Mouse (Mus musculus) embryonic facial prominence, embryonic 14.5 days (tissue): ENCODE data around the gene Faah. TPM values are rescaled to one million over a fixed set of nuclear protein-coding genes. Genes with fewer than 3 reads are reported as not detected.

Source experiments
- ATAC-seq: fragments of 200-750 bp; cut with Nextera tagmentation; 2 replicates; pipeline ENCODE4 v1.8.0; 2017; ENCODE audit warnings: low read depth, moderate number of reproducible peaks, moderate TSS enrichment
- DNase-seq: peaks from one replicate; pipeline ENCODE4 v3.0.0-alpha.2; 2015; ENCODE audit warnings: low spot score
- H3K27ac ChIP-seq: fragments of 300-500 bp; sonication (generic); replicated peaks from 2 replicates; pipeline ENCODE4 v1.5.1; 2014; ENCODE audit warnings: low read depth, mild to moderate bottlenecking, low read length, moderate library complexity
- H3K27me3 ChIP-seq: fragments of 300-500 bp; sonication (generic); replicated peaks from 2 replicates; pipeline ENCODE4 v1.6.1; 2014; ENCODE audit warnings: low read length; ENCODE audit not compliant: control insufficient read depth, insufficient read depth
- H3K36me3 ChIP-seq: fragments of 300-500 bp; sonication (generic); 2 replicates; pipeline ENCODE4 v1.6.1; 2014; ENCODE audit warnings: low read length, mixed read lengths; ENCODE audit not compliant: control insufficient read depth, insufficient read depth
- H3K4me1 ChIP-seq: fragments of 300-500 bp; sonication (generic); 2 replicates; pipeline ENCODE4 v1.6.1; 2014; ENCODE audit warnings: antibody characterized with exemption, low read length; ENCODE audit not compliant: control insufficient read depth, insufficient read depth
- H3K4me2 ChIP-seq: fragments of 300-500 bp; sonication (generic); 2 replicates; pipeline ENCODE4 v1.6.1; 2014; ENCODE audit warnings: low read depth, mild to moderate bottlenecking, low read length, moderate library complexity, mixed read lengths
- H3K4me3 ChIP-seq: fragments of 300-500 bp; sonication (generic); 2 replicates; pipeline ENCODE4 v1.5.1; 2014; ENCODE audit warnings: low read depth, mild to moderate bottlenecking, low read length
- H3K9ac ChIP-seq: fragments of 300-500 bp; sonication (generic); 2 replicates; pipeline ENCODE4 v1.6.1; 2014; ENCODE audit warnings: low read depth, mild to moderate bottlenecking, low read length, moderate library complexity, mixed read lengths
- H3K9me3 ChIP-seq: fragments of 300-500 bp; sonication (generic); 2 replicates; pipeline ENCODE4 v1.6.1; 2016; ENCODE audit warnings: low read length; ENCODE audit not compliant: control insufficient read depth
- WGBS: fragments of 180-500 bp; shearing (Covaris S2); extraction: QIAGEN DNeasy Blood & Tissue Kit; methylation state at CpG from one replicate; pipeline ENCODE4 v1.1.7; 2014; 5-methylcytosine and 5-hydroxymethylcytosine counted together
- polyA plus RNA-seq: library from polyadenylated mRNA; unstranded; fragments of >200 nt; fragmentation: Nextera tagmentation; extraction: Ambion mirVana; gene quantifications from 2 replicates; pipeline ENCODE4 v1.2.1, GENCODE M21; 2014

Faah gene
- polyA plus RNA-seq, 1 experiment from 2014 or later = 4.5 TPM

- Histone ChIP-seq H3K36me3 (no peaks in the 10 kb centered on the region), H3K4me3 (no peak overlapping the region), H3K4me2 (peak overlapping the region; percentile 53; the same call in 1 of the 2 replicates), H3K4me1 (0 out of 2 replicates have a peak, but pooled peaks cover 3% of the 10 kb centered on the region), H3K27ac (no peak overlapping the region), H3K9ac (no peak overlapping the region), H3K27me3 (peaks cover 82% of the 10 kb centered on the region), H3K9me3 (no peaks in the 10 kb centered on the region)
- no peak for ATAC-seq
- WGBS = 11% methylated on average over 4 of the region's 4 CpGs
- no peak for DNase-seq
Measured at GRCm38 (mm10) chr4:115978911-115979310, 38.8 kb downstream of the Faah start.

DNA sequence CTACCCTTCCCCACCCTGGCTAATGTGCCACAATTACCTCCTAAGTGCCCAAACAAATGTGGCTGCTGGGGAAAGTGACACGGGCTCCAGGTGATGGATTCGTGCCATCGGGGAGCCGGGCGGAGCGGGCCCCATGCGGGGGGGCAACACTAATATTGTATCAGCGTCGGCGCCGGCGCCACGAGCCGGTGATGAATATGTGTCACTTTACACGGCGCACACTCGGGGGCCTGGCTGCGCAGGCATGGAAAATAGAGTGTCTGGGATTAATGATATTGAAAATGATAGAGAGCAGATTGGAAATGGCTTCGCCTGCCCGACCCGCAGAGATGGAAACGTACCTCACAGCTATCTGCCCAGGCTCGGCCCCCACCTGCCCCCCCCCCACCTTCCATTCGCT is 45.2 kb downstream of the Faah start:
- ATAC-seq = no peak
- H3K9ac ChIP-seq = no peak overlapping the region
- no peaks in the 10 kb centered on the region for H3K36me3 ChIP-seq
- H3K4me3 ChIP-seq = no peak overlapping the region
- no peaks in the 10 kb centered on the region for H3K9me3 ChIP-seq
- H3K27ac ChIP-seq = no peak overlapping the region
- no peak for DNase-seq
- H3K4me2 ChIP-seq = no peak overlapping the region
- H3K27me3 ChIP-seq = peaks cover 89% of the 10 kb centered on the region
- H3K4me1 ChIP-seq = no peaks in the 10 kb centered on the region
- WGBS = 65% methylated on average over 24 of the region's 24 CpGs

DNA sequence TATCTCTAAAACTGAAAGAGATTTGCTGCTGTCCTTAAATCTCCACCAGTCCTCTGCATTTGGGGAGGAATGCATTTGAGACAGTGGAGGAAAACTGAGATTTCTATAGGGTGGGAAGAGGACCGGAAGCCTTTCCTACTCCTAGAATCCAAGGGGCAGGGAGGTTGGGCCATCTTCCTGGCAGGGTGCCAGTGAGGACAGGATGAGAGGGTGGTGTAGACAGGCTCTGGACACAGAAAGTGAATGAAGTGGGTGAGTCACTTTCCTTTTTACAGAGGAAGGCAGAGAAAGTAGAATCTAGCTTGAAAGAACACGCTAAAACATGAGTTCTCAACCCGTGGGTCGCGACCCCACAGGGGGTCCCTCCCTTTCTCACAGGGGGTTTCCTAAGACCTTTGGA is 53.3 kb downstream of the Faah start:
- Histone ChIP-seq H3K4me3 (no peak overlapping the region), H3K9me3 (no peaks in the 10 kb centered on the region), H3K27ac (no peak overlapping the region), H3K27me3 (peaks cover 94% of the 10 kb centered on the region), H3K4me1 (no peaks in the 10 kb centered on the region), H3K36me3 (no peaks in the 10 kb centered on the region), H3K4me2 (no peak overlapping the region), H3K9ac (no peak overlapping the region)
- DNase-seq (no peak), ATAC-seq (no peak)
- 10% methylated on average over 5 of the region's 5 CpGs for WGBS

- WGBS = 10% methylated on average over 6 of the region's 6 CpGs
- Histone ChIP-seq H3K4me1 (no peaks in the 10 kb centered on the region), H3K9ac (no peak overlapping the region), H3K27ac (no peak overlapping the region), H3K4me3 (0 out of 2 replicates have a peak overlapping the region, but pooled peaks have one; percentile 55), H3K27me3 (peaks cover 92% of the 10 kb centered on the region), H3K4me2 (peak overlapping the region; percentile 78; the same call in 1 of the 2 replicates), H3K9me3 (no peaks in the 10 kb centered on the region), H3K36me3 (no peaks in the 10 kb centered on the region)
- no peak for ATAC-seq
- no peak for DNase-seq
Measured at GRCm38 (mm10) chr4:115963751-115964150, 54.0 kb downstream of the Faah start.

- ATAC-seq (peak; percentile 67), DNase-seq (peak; percentile 59)
- H3K9me3 ChIP-seq = no peaks in the 10 kb centered on the region
- H3K9ac ChIP-seq = peak overlapping the region; percentile 61
- H3K4me1 ChIP-seq = no peaks in the 10 kb centered on the region
- H3K4me2 ChIP-seq = peak overlapping the region; percentile 78
- peak overlapping the region; percentile 55 for H3K4me3 ChIP-seq
- H3K36me3 ChIP-seq = no peaks in the 10 kb centered on the region
- H3K27me3 ChIP-seq = peaks cover 89% of the 10 kb centered on the region
- WGBS = under 1% methylated on average over 58 of the region's 79 CpGs
- H3K27ac ChIP-seq = no peak overlapping the region
Measured at GRCm38 (mm10) chr4:115962671-115963412, 54.9 kb downstream of the Faah start.

- H3K27me3 ChIP-seq = peaks cover 89% of the 10 kb centered on the region
Measured at GRCm38 (mm10) chr4:115961991-115962390, 55.7 kb downstream of the Faah start.

DNA sequence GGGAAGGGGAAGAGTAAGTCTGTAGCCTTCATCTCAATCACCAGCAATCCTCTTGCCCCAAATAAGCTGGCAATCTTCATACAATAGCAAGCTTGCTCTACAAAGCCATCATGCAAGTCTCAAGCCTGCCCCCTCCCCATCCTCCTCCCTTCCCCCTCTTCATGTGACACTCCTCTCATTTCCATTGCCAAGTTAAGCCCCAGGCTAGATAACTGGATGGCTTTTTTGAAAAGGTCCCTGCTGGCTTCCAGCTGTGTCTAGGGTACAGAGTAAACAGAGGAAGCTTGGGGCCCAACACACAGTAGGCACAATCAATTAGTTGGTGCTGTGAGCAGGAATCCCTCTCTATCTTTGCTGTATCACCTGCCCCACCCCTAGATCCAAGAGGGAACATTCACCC is 58.2 kb downstream of the Faah start:
- no peaks in the 10 kb centered on the region for H3K9me3 ChIP-seq
- no peak overlapping the region for H3K4me2 ChIP-seq
- no peaks in the 10 kb centered on the region for H3K36me3 ChIP-seq
- peaks cover 92% of the 10 kb centered on the region for H3K27me3 ChIP-seq
- no peak for ATAC-seq
- H3K4me1 ChIP-seq = no peaks in the 10 kb centered on the region
- no peak for DNase-seq
- no peak overlapping the region for H3K27ac ChIP-seq
- H3K9ac ChIP-seq = no peak overlapping the region
- no peak overlapping the region for H3K4me3 ChIP-seq

More at GRCm38 (mm10) chr4:115961991-115962390, 55.7 kb downstream of the Faah start:
- DNase-seq = no peak
- no peak overlapping the region for H3K4me2 ChIP-seq
- H3K4me1 ChIP-seq = no peaks in the 10 kb centered on the region
- H3K36me3 ChIP-seq = no peaks in the 10 kb centered on the region
- H3K9ac ChIP-seq = no peak overlapping the region
- WGBS = 9% methylated on average over 7 of the region's 7 CpGs
- no peak overlapping the region for H3K27ac ChIP-seq
- H3K4me3 ChIP-seq = no peak overlapping the region; the same call in 1 of the 2 replicates
- ATAC-seq = no peak
- no peaks in the 10 kb centered on the region for H3K9me3 ChIP-seq

DNA sequence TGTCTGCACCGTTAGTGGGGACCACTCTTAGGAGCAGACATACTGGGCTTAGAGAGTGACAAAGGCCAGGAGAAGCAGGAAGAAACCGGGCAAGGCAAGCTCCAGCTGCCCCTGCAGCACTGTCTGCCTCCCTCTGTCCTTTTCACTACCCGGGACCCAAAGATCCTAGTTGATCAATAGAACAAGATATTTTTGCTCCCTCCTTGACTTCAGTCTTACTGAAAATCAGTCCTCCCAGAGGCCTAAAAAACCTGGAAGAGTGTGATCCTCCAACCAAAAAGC is 62.3 kb downstream of the Faah start:
- Histone ChIP-seq H3K4me2 (no peak overlapping the region), H3K9me3 (no peaks in the 10 kb centered on the region), H3K27ac (no peak overlapping the region), H3K36me3 (no peaks in the 10 kb centered on the region), H3K4me1 (no peaks in the 10 kb centered on the region), H3K27me3 (peaks cover 93% of the 10 kb centered on the region), H3K4me3 (no peak overlapping the region), H3K9ac (no peak overlapping the region)
- 3% methylated on average over 3 of the region's 3 CpGs for WGBS
- ATAC-seq (no peak), DNase-seq (no peak)
